Mouse (Mus musculus) stomach, embryonic 16.5 days (tissue): ENCODE data around the gene Cd164l2. TPM values are rescaled to one million over a fixed set of nuclear protein-coding genes. Genes with fewer than 3 reads are reported as not detected.

Experiments
- ATAC-seq: fragments of 200-750 bp; cut with Nextera tagmentation; 2 replicates; pipeline ENCODE4 v1.8.0; 2017; ENCODE audit warnings: moderate number of reproducible peaks, moderate TSS enrichment; ENCODE audit not compliant: insufficient read depth, low FRiP score
- H3K27ac ChIP-seq: fragments of 300-500 bp; sonication (generic); 2 replicates; pipeline ENCODE4 v1.5.1; 2014; ENCODE audit warnings: low read length
- H3K27me3 ChIP-seq: fragments of 300-500 bp; sonication (generic); 2 replicates; pipeline ENCODE4 v1.6.1; 2014; ENCODE audit warnings: low read length, control low read depth, mixed read lengths; ENCODE audit not compliant: control insufficient read depth, insufficient read depth
- H3K36me3 ChIP-seq: fragments of 300-500 bp; sonication (generic); 2 replicates; pipeline ENCODE4 v1.6.1; 2014; ENCODE audit warnings: low read length; ENCODE audit not compliant: control insufficient read depth, insufficient read depth
- H3K4me1 ChIP-seq: fragments of 300-500 bp; sonication (generic); 2 replicates; pipeline ENCODE4 v1.6.1; 2014; ENCODE audit warnings: low read length, control low read depth, mixed read lengths; ENCODE audit not compliant: control insufficient read depth, insufficient read depth
- H3K4me2 ChIP-seq: fragments of 300-500 bp; sonication (generic); 2 replicates; pipeline ENCODE4 v1.6.1; 2014; ENCODE audit warnings: low read depth, low read length, mixed read lengths
- H3K4me3 ChIP-seq: fragments of 300-500 bp; sonication (generic); replicated peaks from 2 replicates; pipeline ENCODE4 v1.5.1; 2014; ENCODE audit warnings: mild to moderate bottlenecking, low read length
- H3K9ac ChIP-seq: fragments of 300-500 bp; sonication (generic); 2 replicates; pipeline ENCODE4 v1.6.1; 2014; ENCODE audit warnings: low read length
- H3K9me3 ChIP-seq: fragments of 300-500 bp; sonication (generic); replicated peaks from 2 replicates; pipeline ENCODE4 v1.6.1; 2016; ENCODE audit warnings: low read length, control low read depth; ENCODE audit not compliant: control insufficient read depth
- whole genome bisulfite sequencing: fragments of 180-500 bp; shearing (Covaris S2); extraction: QIAGEN DNeasy Blood & Tissue Kit; methylation state at CpG from one replicate; pipeline ENCODE4 v1.1.7; 2014; 5-methylcytosine and 5-hydroxymethylcytosine counted together
- polyA plus RNA-seq: library from polyadenylated mRNA; unstranded; fragments of >200 nt; fragmentation: Nextera tagmentation; extraction: Ambion mirVana; gene quantifications from 2 replicates; pipeline ENCODE4 v1.2.1, GENCODE M21; 2015

The Cd164l2 gene
- polyA plus RNA-seq, 1 experiment from 2014 or later: 9.2 TPM

- ATAC-seq: no peak
- Histone ChIP-seq H3K27ac (peak overlapping the region; percentile 58; the same call in 1 of the 2 replicates), H3K9me3 (no peaks in the 10 kb centered on the region), H3K4me3 (peak overlapping the region; percentile 36; the same call in 1 of the 2 replicates), H3K9ac (peak overlapping the region; percentile 27; the same call in 1 of the 2 replicates), H3K4me2 (no peak overlapping the region), H3K36me3 (no peaks in the 10 kb centered on the region), H3K4me1 (peaks cover 18% of the 10 kb centered on the region), H3K27me3 (peaks cover 28% of the 10 kb centered on the region)
- 48% methylated on average over 4 of the region's 4 CpGs for WGBS
These were observed 40.2 kb downstream of the Cd164l2 start for GRCm38 (mm10) chr4:133252089-133252488.

- 75% methylated on average over 12 of the region's 12 CpGs for WGBS
- peaks cover 17% of the 10 kb centered on the region for H3K27me3 ChIP-seq
- no peak for ATAC-seq
- H3K36me3 ChIP-seq: no peaks in the 10 kb centered on the region
- peaks cover 15% of the 10 kb centered on the region for H3K4me1 ChIP-seq
- no peak overlapping the region for H3K4me3 ChIP-seq
- no peak overlapping the region for H3K4me2 ChIP-seq
- H3K9ac ChIP-seq: no peak overlapping the region
- H3K9me3 ChIP-seq: no peaks in the 10 kb centered on the region
- H3K27ac ChIP-seq: no peak overlapping the region
These were observed 41.5 kb downstream of the Cd164l2 start for GRCm38 (mm10) chr4:133253412-133253811.

GRCm38 (mm10) chr4:133255392-133255791 is 43.5 kb downstream of the Cd164l2 start:
- H3K4me3 ChIP-seq: no peak overlapping the region
- WGBS: 62% methylated on average over 6 of the region's 6 CpGs

GRCm38 (mm10) chr4:133256820-133257219 is 44.9 kb downstream of the Cd164l2 start:
- H3K9ac ChIP-seq: peak overlapping the region; percentile 57
- WGBS: 16% methylated on average over 24 of the region's 24 CpGs

More at GRCm38 (mm10) chr4:133255392-133255791, 43.5 kb downstream of the Cd164l2 start:
- Histone ChIP-seq H3K27me3 (peaks cover 16% of the 10 kb centered on the region), H3K9ac (no peak overlapping the region), H3K36me3 (no peaks in the 10 kb centered on the region), H3K4me1 (peaks cover 15% of the 10 kb centered on the region), H3K4me2 (no peak overlapping the region), H3K9me3 (no peaks in the 10 kb centered on the region), H3K27ac (no peak overlapping the region)
- no peak for ATAC-seq

GRCm38 (mm10) chr4:133257230-133257629 is 45.3 kb downstream of the Cd164l2 start:
- 0 out of 2 replicates have a peak, but pooled peaks cover 5% of the 10 kb centered on the region for H3K4me1 ChIP-seq
- peak overlapping the region; percentile 49 for H3K27ac ChIP-seq
- H3K4me2 ChIP-seq: peak overlapping the region; percentile 51
- H3K27me3 ChIP-seq: no peaks in the 10 kb centered on the region
- 27% methylated on average over 12 of the region's 12 CpGs for WGBS
- ATAC-seq: peak; percentile 63
- peak overlapping the region; percentile 57 for H3K9ac ChIP-seq
- no peaks in the 10 kb centered on the region for H3K9me3 ChIP-seq
- H3K4me3 ChIP-seq: peak overlapping the region; percentile 22; the same call in 1 of the 2 replicates
- no peaks in the 10 kb centered on the region for H3K36me3 ChIP-seq

More at GRCm38 (mm10) chr4:133256820-133257219, 44.9 kb downstream of the Cd164l2 start:
- Histone ChIP-seq H3K4me3 (peak overlapping the region; percentile 22; the same call in 1 of the 2 replicates), H3K4me2 (peak overlapping the region; percentile 51), H3K27me3 (peaks cover 2% of the 10 kb centered on the region; the same call in 1 of the 2 replicates), H3K36me3 (no peaks in the 10 kb centered on the region), H3K4me1 (0 out of 2 replicates have a peak, but pooled peaks cover 5% of the 10 kb centered on the region), H3K27ac (no peak overlapping the region), H3K9me3 (no peaks in the 10 kb centered on the region)
- ATAC-seq: peak; percentile 26; the same call in 1 of the 2 replicates

GRCm38 (mm10) chr4:133257798-133258408 is 46.0 kb downstream of the Cd164l2 start:
- Histone ChIP-seq H3K4me2 (no peak overlapping the region), H3K27me3 (no peaks in the 10 kb centered on the region), H3K4me1 (0 out of 2 replicates have a peak, but pooled peaks cover 4% of the 10 kb centered on the region), H3K4me3 (no peak overlapping the region), H3K36me3 (no peaks in the 10 kb centered on the region), H3K27ac (peak overlapping the region; percentile 49), H3K9ac (no peak overlapping the region; the same call in 1 of the 2 replicates), H3K9me3 (no peaks in the 10 kb centered on the region)
- peak; percentile 65 for ATAC-seq
- WGBS: 61% methylated on average over 12 of the region's 12 CpGs

GRCm38 (mm10) chr4:133261641-133262374 is 49.9 kb downstream of the Cd164l2 start:
- H3K4me2 ChIP-seq: peak overlapping the region; percentile 37

GRCm38 (mm10) chr4:133262375-133262765 is 50.4 kb downstream of the Cd164l2 start:
- Histone ChIP-seq H3K36me3 (peaks cover 21% of the 10 kb centered on the region), H3K4me2 (peak overlapping the region; percentile 37), H3K27me3 (no peaks in the 10 kb centered on the region), H3K27ac (peak overlapping the region; percentile 67), H3K9me3 (no peaks in the 10 kb centered on the region), H3K9ac (peak overlapping the region; percentile 59), H3K4me1 (no peaks in the 10 kb centered on the region), H3K4me3 (peak overlapping the region; percentile 35)
- no peak for ATAC-seq
- 67% methylated on average over 7 of the region's 7 CpGs for WGBS

More at GRCm38 (mm10) chr4:133261641-133262374, 49.9 kb downstream of the Cd164l2 start:
- no peaks in the 10 kb centered on the region for H3K9me3 ChIP-seq
- H3K4me1 ChIP-seq: 0 out of 2 replicates have a peak, but pooled peaks cover 3% of the 10 kb centered on the region
- peak overlapping the region; percentile 35 for H3K4me3 ChIP-seq
- H3K27ac ChIP-seq: peak overlapping the region; percentile 67
- H3K36me3 ChIP-seq: peaks cover 18% of the 10 kb centered on the region
- H3K27me3 ChIP-seq: no peaks in the 10 kb centered on the region
- ATAC-seq: no peak
- peak overlapping the region; percentile 59 for H3K9ac ChIP-seq
- WGBS: 52% methylated on average over 10 of the region's 10 CpGs

GRCm38 (mm10) chr4:133262882-133263281 is 51.0 kb downstream of the Cd164l2 start, which contains the start of gene Sytl1:
TSS of gene Sytl1 (minus strand) at chr4:133263113.
- Histone ChIP-seq H3K36me3 (peaks cover 25% of the 10 kb centered on the region), H3K27me3 (no peaks in the 10 kb centered on the region), H3K9me3 (no peaks in the 10 kb centered on the region), H3K9ac (peak within 1 kb of the TSS; percentile 59), H3K4me2 (peak within 1 kb of the TSS; percentile 37), H3K27ac (peak within 1 kb of the TSS; percentile 67), H3K4me1 (no peaks in the 10 kb centered on the region), H3K4me3 (peak within 1 kb of the TSS; percentile 35)
- ATAC-seq: peak; percentile 48
- WGBS: 29% methylated on average over 7 of the region's 7 CpGs
